Mouse (Mus musculus): Measurements from ENCODE around the gene Tmed6. TPM values are rescaled to one million over a fixed set of nuclear protein-coding genes. Genes with fewer than 3 reads are reported as not detected.

Tmed6 gene
- polyA plus RNA-seq, 1 experiment, result 0.20 TPM

DNA sequence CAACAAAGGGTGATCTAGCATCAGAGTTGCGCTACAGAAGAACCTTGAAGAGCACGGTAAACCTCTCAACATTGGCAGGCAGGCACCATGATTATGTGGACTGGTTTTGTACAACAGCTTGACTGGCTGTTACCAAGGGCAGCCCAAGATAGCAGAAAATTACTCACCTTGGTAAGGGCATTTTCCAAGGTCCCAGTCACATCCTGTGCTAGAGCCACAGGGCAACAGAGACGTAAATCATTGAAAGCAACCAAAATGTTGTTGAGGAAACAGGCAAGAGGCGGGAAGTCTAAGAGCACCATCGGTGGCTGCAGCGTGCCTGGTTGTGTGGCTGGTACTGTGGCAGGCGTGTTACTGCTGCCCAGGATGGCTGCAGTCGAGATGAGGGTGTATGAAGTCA lies 13.4 kb downstream of the Tmed6 start:
- WGBS, result 97% methylated on average over 8 of the region's 8 CpGs
- DNase-seq, result no peak
- Histone ChIP-seq H3K27me3 (ENCODE audit: control insufficient read depth, insufficient read depth, low read length) (no peaks in the 10 kb centered on the region), H3K4me3 (ENCODE audit: control insufficient read depth, insufficient read depth, low read length) (no peak overlapping the region), H3K4me1 (replicated peaks; ENCODE audit: control insufficient read depth, insufficient read depth, low read length) (peaks cover 3% of the 10 kb centered on the region; the same call in 1 of the 2 replicates), H3K36me3 (ENCODE audit: control insufficient read depth, insufficient read depth, low read length) (peaks cover 23% of the 10 kb centered on the region), H3K27ac (ENCODE audit: control insufficient read depth, insufficient read depth, low read length) (no peak overlapping the region)
- TF ChIP-seq POLR2A (IDR thresholded peaks at IDR 0.05; ENCODE audit: control insufficient read depth, extremely low read depth, insufficient read depth, low read length, poor library complexity) (no peak), CTCF (IDR thresholded peaks at IDR 0.05; ENCODE audit: borderline replicate concordance, control insufficient read depth, extremely low read depth, insufficient read depth, low read length, poor library complexity) (no peak)

DNA sequence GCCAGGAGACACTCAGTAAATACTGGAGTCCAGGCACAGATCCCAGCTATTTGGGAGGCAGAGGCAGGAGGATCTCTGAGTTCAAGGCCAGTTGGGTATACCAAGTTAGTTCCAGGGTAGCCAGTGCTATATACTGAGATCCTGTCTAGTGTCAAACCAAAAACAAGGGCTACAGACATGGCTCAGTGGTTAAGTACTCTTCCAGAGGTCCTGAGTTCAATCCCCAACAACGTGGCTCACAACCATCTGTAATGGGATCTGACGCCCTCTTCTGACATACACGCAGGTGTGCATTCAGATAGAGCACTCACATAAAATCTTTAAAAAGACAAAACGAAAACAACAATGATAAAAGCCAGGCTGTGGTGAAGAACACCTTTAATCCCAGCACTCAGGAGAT lies 16.0 kb downstream of the Tmed6 start:
- Histone ChIP-seq H3K36me3 (ENCODE audit: control insufficient read depth, insufficient read depth, low read length) (peaks cover 47% of the 10 kb centered on the region), H3K27ac (ENCODE audit: control insufficient read depth, insufficient read depth, low read length) (no peak overlapping the region), H3K27me3 (ENCODE audit: control insufficient read depth, insufficient read depth, low read length) (no peaks in the 10 kb centered on the region), H3K4me1 (replicated peaks; ENCODE audit: control insufficient read depth, insufficient read depth, low read length) (peaks cover 3% of the 10 kb centered on the region; the same call in 1 of the 2 replicates), H3K4me3 (ENCODE audit: control insufficient read depth, insufficient read depth, low read length) (no peak overlapping the region)
- TF ChIP-seq POLR2A (IDR thresholded peaks at IDR 0.05; ENCODE audit: control insufficient read depth, extremely low read depth, insufficient read depth, low read length, poor library complexity), result no peak
- TF ChIP-seq CTCF (IDR thresholded peaks at IDR 0.05; ENCODE audit: borderline replicate concordance, control insufficient read depth, extremely low read depth, insufficient read depth, low read length, poor library complexity), result no peak
- WGBS, result 94% methylated on average over 4 of the region's 4 CpGs
- no peak for DNase-seq

DNA sequence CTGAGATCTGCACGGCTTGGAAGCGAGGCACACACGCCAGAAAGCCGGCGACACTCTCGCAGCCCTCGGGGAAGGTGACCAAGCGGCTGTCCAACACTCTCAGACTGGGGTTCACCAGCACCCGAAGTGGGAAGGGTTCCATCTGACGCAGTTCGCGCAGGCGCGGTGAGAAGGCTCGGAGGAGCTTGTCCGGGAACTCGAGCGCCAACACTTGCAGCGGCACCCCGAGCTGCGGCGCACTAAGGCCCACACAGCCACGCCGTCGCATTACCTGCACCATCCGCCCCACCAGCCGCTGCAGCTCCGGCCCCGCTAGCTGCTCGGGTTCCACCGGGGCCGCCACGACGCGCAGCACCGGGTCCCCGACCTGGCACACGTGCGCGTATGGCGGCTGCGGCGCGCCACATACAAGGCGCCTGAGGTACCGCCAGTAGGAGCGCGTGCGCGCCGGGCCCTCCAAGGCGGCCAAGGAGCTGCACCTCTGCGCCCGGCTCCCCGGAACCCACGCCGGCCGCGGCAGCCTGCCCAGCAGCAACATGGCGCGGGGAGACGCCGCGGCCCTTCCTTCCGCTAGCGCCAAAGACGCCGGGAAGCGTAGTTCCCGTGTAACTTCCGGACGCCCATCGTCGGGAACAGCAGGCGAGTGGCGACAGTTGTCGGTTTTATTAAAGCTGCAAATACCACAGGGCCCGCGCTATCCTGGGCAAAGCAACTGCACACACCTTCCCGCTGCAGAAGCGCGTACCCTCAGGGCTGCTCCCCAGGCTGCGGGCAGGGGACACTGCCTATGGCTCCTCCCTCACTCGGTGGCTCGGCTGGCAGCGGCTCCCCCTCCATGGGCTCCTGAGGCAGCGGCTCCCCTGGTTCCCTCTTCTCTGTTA lies 17.1 kb downstream of the Tmed6 start, which contains the start of gene Pdf:
TSS of gene Pdf (minus strand) at position 554 of the 881 bp plus-strand sequence.
- peak within 1 kb of the TSS; percentile 84 for H3K4me3 ChIP-seq (ENCODE audit: control insufficient read depth, insufficient read depth, low read length)
- H3K4me1 ChIP-seq (replicated peaks; ENCODE audit: control insufficient read depth, insufficient read depth, low read length), result peaks cover 3% of the 10 kb centered on the region; the same call in 1 of the 2 replicates
- H3K36me3 ChIP-seq (ENCODE audit: control insufficient read depth, insufficient read depth, low read length), result peaks cover 56% of the 10 kb centered on the region
- under 1% methylated on average over 87 of the region's 87 CpGs for WGBS
- TF ChIP-seq CTCF (IDR thresholded peaks at IDR 0.05; ENCODE audit: borderline replicate concordance, control insufficient read depth, extremely low read depth, insufficient read depth, low read length, poor library complexity) (0 out of 2 replicates have a peak, but pooled peaks have one; percentile 29), POLR2A (IDR thresholded peaks at IDR 0.05; ENCODE audit: control insufficient read depth, extremely low read depth, insufficient read depth, low read length, poor library complexity) (peak; percentile 73; the same call in 1 of the 2 replicates)
- no peaks in the 10 kb centered on the region for H3K27me3 ChIP-seq (ENCODE audit: control insufficient read depth, insufficient read depth, low read length)
- DNase-seq, result peak; percentile 80
- peak within 1 kb of the TSS; percentile 60 for H3K27ac ChIP-seq (ENCODE audit: control insufficient read depth, insufficient read depth, low read length)

DNA sequence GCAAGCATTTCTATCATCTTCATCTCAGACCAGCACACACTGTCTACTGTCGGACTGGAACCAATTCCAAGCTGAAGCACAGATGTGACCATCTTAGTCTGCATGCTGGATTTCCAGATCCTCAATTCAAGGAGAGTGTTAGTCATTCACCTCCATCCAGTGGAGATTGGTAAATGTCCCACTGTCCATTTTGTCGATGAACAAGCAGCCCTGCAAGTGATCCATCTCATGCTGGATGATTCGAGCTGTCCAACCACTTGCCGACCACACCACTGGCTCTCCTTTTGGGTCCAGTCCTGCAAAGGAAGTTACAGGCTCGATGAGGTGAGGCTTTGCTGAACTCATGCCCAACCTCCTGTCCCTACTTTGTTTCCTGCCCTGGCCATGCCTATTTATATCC lies 18.5 kb downstream of the Tmed6 start:
- peaks cover 60% of the 10 kb centered on the region for H3K36me3 ChIP-seq (ENCODE audit: control insufficient read depth, insufficient read depth, low read length)
- no peak overlapping the region for H3K4me3 ChIP-seq (ENCODE audit: control insufficient read depth, insufficient read depth, low read length)
- H3K27ac ChIP-seq (ENCODE audit: control insufficient read depth, insufficient read depth, low read length), result no peak overlapping the region
- no peak for DNase-seq
- TF ChIP-seq POLR2A (IDR thresholded peaks at IDR 0.05; ENCODE audit: control insufficient read depth, extremely low read depth, insufficient read depth, low read length, poor library complexity) (no peak), CTCF (IDR thresholded peaks at IDR 0.05; ENCODE audit: borderline replicate concordance, control insufficient read depth, extremely low read depth, insufficient read depth, low read length, poor library complexity) (no peak)
- H3K4me1 ChIP-seq (replicated peaks; ENCODE audit: control insufficient read depth, insufficient read depth, low read length), result peaks cover 3% of the 10 kb centered on the region; the same call in 1 of the 2 replicates
- WGBS, result 76% methylated on average over 5 of the region's 5 CpGs
- no peaks in the 10 kb centered on the region for H3K27me3 ChIP-seq (ENCODE audit: control insufficient read depth, insufficient read depth, low read length)

DNA sequence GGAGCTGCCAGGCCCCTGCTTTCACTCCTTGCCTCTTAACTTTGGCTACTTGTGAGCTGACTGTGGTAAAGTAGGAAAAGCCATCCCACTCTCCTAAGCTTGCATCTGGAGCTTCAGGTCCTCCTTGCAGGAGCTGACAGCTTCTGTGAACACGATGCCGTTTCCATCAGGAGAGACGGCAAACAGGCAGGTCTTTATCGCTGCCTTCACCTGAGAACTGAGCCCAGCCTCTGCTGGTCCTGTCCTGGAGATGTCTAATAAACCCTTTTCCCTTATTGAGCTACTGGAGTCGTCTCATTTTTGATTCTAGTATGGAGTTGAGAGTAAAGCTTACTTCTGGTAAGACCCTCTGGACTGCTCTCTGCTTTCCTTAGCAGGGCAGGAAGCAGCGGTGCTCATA lies 20.0 kb downstream of the Tmed6 start:
- Histone ChIP-seq H3K27ac (ENCODE audit: control insufficient read depth, insufficient read depth, low read length) (no peak overlapping the region), H3K4me1 (replicated peaks; ENCODE audit: control insufficient read depth, insufficient read depth, low read length) (peaks cover 3% of the 10 kb centered on the region; the same call in 1 of the 2 replicates), H3K27me3 (ENCODE audit: control insufficient read depth, insufficient read depth, low read length) (no peaks in the 10 kb centered on the region), H3K36me3 (ENCODE audit: control insufficient read depth, insufficient read depth, low read length) (peaks cover 68% of the 10 kb centered on the region), H3K4me3 (ENCODE audit: control insufficient read depth, insufficient read depth, low read length) (no peak overlapping the region)
- DNase-seq, result no peak
- WGBS, result 91% methylated on average over 6 of the region's 6 CpGs
- TF ChIP-seq POLR2A (IDR thresholded peaks at IDR 0.05; ENCODE audit: control insufficient read depth, extremely low read depth, insufficient read depth, low read length, poor library complexity) (no peak), CTCF (IDR thresholded peaks at IDR 0.05; ENCODE audit: borderline replicate concordance, control insufficient read depth, extremely low read depth, insufficient read depth, low read length, poor library complexity) (no peak)

DNA sequence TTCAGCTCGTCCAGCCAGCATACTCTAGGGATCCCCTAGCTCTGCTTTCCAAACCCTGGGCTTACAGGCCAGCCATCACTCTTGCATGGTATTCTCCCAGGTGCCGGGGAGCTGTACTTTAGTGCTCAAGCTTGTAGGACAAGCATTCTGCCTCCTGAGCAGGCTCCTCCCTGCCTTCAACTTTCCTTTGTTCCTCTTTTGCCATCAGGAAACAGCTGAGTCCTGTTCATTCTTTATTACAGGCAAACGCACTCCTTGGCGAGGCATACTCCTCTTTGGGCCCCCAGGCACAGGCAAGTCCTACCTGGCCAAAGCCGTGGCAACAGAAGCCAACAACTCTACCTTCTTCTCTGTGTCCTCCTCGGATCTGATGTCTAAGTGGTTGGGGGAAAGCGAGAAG lies 24.8 kb downstream of the Tmed6 start:
- Histone ChIP-seq H3K4me3 (ENCODE audit: control insufficient read depth, insufficient read depth, low read length) (no peak overlapping the region), H3K27me3 (ENCODE audit: control insufficient read depth, insufficient read depth, low read length) (no peaks in the 10 kb centered on the region), H3K36me3 (ENCODE audit: control insufficient read depth, insufficient read depth, low read length) (peaks cover 77% of the 10 kb centered on the region), H3K27ac (ENCODE audit: control insufficient read depth, insufficient read depth, low read length) (no peak overlapping the region), H3K4me1 (replicated peaks; ENCODE audit: control insufficient read depth, insufficient read depth, low read length) (no peaks in the 10 kb centered on the region)
- 73% methylated on average over 7 of the region's 7 CpGs for WGBS
- no peak for DNase-seq
- no peak for TF ChIP-seq CTCF (IDR thresholded peaks at IDR 0.05; ENCODE audit: borderline replicate concordance, control insufficient read depth, extremely low read depth, insufficient read depth, low read length, poor library complexity)
- TF ChIP-seq POLR2A (IDR thresholded peaks at IDR 0.05; ENCODE audit: control insufficient read depth, extremely low read depth, insufficient read depth, low read length, poor library complexity), result no peak

All from thymus, adult 2 months (tissue).